Mouse (Mus musculus) 3T3-L1 (cell line): ENCODE results near the gene Gm11060.

ENCODE experiments used
- DNase-seq: peaks from one replicate; pipeline ENCODE4 v3.0.0-alpha.2; 2015; ENCODE audit warnings: low read depth, low spot score

The Gm11060 gene

DNA sequence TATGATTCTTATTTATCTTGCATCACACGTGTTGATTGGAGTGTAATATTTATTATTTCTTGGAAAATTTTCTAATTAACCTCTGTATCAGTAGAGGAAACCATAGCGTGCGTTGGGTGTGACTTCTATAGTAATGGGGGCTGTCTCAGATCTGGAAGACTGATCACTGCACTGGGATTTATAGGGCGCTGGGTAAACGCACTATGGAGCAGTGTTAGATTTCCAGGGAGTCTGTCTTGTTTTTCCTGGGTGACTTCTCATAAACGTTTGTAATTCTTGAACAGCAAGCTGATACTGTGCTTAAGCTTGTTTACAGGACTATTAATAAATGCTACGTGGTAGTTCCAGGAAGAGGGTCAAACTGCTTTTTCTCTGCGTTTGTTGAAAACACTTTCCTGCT lies 25.9 kb downstream of the Gm11060 start:
- DNase-seq: no peak

DNA sequence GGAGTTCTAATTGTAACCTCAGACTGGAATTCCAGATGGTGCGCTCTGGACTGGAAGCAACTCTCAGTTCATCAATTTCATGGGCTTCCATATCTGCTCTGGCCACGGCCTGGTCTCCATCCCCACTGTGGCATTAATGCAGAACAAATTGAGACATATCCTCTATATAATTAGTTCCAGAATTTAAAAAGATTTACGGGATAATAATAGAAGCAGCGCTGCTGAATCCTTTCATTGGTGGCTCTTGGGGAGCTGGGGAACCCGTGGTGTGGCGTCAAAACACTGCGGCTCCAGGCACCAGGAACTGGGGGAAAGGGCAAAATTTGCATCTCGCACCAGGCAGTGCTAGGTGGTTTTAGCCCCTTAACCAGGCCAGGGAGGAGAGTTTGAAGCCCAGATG lies 30.4 kb downstream of the Gm11060 start:
- no peak for DNase-seq

DNA sequence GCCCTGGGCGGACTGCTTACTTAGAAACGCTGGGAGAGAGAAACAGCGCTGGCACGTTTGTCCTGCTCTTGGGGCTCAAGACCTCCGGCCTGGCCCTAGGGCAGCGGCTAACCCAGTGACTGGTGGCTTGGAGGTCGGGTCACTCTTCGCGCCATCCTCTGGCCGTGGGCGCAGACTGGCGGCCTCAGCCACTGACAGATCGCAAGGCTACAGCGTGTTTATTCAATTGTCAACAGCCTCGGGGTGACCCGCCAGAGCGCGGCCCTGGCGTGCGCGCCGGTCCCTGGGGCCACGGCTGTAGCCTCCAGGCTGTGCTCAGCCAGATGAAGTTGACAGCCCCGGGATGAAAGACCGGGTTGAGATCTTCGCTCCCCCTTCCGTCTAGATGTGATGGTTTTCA lies 31.1 kb downstream of the Gm11060 start:
- no peak for DNase-seq

DNA sequence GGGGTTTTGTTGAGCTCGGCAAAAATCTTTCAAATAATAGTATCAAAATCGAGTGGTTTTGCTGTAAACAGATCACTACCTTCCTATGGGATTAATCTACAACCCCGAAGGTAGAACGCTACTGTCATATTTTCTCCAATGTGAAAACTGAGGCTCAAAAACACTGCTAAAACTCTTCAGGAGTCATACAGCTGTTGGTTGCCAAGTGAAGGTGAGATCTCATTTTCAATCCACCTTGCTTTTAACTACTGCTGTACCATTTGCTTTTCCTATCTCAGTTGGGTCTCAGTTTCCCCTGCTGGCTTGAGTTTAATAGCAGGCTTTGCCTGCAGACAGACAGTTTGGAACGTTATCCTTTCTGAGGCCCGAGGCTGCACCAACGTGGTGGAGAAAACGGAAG lies 31.6 kb downstream of the Gm11060 start:
- DNase-seq: no peak

DNA sequence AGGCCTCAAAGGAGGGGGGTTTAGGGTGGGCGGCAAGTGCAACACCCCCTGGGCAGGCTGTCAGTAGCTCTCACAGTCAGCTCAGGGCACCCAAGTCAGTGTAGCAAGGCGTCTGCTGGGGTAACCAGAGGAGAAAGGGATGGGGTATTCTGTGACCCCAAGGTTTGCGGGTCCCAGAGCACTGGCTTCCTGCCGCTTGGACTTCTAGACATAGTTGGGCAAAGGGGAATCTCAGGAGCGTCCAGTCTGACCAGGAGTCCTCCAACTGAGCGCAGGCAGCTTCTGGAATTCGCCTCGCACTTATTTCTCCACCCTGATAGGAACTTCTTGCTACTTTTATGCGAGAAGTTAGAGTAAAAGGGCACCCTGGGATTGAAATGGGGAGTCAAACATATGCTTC lies 32.1 kb downstream of the Gm11060 start:
- DNase-seq: no peak

DNA sequence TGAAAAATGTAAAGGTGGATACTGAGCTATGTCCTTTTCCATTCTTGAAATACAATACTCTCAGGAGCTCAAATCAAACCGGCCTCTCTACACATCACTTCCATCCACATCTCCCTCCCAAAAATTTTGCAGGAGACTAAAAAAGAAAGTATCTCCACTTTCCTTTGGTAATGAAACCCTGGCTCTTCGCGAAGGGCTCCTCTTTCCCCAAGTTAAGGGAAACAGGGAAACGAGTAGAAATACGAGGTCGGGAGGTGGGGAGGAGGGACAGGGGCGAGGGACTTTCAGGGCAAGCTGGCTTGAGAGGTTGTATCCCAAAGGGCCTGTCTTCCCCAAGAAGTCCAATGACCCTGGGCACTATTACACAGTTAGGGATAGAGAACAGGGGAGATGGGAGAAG lies 32.6 kb downstream of the Gm11060 start:
- DNase-seq: no peak

DNA sequence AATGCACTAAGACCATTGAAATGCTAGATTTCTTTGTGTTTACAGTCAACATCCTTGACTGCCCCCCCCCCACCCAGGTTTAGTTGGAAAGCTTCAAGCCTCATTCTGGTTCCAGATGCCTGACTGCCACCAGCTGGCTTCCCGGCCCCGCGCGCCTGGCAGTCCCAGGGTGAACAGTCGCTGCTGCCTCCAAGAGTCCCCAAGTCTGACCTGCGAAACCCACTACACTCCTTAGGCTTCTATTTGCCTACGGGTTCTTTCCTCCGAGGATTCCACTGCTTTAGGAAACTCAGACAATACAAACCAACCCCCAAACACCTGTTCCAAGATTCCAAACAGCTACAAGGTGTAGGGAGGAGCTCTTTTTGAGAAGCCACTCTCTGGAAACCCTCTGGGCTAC lies 33.4 kb downstream of the Gm11060 start:
- no peak for DNase-seq

DNA sequence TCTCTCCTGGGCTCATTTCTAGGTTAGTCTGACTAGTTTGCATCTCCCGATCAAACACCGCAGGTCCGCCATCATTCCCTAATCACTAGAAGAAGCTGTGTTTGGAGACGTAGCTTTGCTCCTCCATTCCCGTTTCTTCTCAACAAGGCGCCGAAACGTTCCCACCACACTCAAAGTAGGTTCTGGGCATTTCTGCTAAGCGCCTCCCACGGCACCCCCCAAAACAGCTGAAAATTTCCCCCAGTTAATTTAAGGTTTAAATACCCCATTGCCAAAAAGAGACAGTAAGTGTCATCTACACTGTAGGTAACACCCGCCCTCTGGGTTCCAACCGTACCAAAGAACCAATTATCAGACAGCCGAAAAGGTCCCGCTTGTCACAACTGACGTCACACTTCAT lies 33.8 kb downstream of the Gm11060 start:
- DNase-seq: no peak

DNA sequence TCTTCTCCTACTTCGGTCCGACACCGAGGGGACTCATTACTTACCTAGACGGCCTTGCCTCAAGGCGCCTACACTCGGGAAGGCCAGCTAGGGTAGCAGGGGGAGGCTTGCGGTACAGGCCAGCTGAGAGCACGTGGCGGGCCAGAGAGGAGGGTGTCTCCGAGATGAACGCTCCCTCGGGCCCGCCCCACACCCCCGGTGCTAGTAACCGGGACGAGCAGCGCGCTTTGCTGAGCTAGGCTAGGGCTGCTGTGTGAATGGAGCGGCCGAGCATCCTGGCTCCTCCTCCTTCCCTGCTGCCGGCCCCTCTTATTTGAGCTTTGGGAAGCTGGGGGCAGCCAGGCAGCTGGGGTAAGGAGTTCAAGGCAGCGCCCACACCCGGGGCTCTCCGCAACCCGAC lies 34.5 kb downstream of the Gm11060 start, which contains the start of gene Wt1:
TSS of gene Wt1 (plus strand) at position 251 of the 400 bp plus-strand sequence.
- no peak for DNase-seq

DNA sequence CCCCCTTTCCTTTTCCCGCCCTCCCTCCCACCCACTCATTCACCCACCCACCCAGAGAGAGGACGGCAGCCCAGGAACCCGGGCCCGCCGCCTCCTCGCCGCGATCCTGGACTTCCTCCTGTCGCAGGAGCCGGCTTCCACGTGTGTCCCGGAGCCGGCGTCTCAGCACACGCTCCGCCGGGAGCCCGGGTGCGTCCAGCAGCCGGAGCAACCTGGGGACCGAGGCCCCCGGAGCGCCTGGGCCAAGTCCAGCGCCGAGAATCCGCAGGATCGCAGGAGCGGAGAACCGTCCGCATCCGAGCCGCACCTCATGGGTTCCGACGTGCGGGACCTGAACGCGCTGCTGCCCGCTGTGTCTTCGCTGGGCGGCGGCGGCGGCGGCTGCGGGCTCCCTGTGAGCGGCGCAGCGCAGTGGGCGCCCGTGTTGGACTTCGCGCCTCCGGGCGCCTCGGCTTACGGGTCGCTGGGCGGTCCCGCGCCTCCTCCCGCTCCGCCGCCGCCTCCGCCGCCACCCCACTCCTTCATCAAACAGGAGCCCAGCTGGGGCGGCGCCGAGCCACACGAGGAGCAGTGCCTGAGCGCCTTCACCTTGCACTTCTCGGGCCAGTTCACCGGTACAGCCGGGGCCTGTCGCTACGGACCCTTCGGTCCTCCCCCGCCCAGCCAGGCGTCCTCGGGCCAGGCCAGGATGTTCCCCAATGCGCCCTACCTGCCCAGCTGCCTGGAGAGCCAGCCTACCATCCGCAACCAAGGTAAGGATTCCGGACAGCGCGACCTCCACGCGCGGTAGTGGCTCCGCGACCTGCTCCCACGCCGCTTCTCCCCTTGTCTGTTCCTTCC lies 35.1 kb downstream of the Gm11060 start:
- DNase-seq: no peak

DNA sequence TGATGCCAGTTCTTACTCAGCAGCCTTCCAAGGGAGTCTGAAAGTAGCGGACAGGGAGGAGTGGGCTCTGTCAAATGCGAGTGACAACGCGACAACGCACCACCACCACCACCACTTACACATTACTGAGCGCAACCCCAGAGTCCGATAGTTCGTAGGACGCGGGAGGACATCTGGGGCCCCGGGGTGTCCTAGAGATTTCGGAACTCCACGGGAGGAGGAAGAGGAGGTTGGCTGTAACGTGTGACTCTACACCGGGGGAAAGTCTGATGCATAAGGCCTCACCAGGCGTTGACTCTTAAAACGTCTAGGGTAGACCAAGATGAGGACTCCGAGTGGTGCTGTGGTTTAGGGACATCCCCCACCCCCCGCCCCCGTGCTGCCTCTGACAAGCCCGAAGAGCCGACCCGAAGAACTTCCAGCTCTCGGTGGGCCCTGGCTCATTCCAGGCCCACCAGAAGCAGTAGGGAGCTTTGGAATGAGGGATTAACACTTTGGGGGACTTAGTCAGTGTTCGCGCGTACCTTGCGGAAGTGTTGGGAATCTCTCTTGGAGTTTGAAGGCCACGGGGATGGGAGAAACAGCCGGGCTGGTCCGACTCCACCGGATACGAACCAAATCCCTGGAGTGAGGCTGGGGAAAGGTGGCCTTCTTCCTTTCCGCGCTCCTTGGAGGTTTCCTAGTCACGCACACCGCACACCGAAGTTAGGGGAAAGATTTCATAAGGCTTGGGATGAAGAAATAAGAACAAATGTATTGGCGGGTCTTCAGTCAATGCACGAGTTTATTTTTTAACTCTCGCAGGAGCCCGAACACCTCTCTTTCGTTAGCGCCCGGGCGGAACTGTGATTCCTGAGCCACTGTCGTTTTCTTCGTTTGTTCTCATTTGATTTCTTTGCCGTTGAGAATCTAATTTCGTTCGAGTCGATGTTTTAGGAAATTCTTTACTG lies 36.0 kb downstream of the Gm11060 start:
- DNase-seq: no peak

DNA sequence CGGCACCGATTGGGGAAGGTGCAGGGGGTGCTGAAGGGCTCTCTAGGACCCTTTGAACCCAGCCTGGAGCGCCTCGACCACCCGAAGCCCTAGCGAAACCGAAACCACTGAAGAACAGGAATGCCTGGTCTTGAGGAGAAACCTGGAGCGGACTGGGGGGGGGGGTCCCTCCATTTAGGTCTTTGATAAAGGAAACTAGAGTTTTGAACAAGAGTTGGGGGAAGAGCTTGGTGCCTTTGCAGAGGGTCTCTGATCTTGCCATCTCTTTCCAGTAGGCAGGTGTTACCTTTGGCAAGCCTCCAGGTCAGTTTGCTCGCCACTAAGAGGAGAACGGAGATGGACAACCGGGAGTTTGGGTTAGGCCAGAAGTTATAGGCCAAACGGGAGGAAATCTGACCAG lies 36.7 kb downstream of the Gm11060 start:
- no peak for DNase-seq

DNA sequence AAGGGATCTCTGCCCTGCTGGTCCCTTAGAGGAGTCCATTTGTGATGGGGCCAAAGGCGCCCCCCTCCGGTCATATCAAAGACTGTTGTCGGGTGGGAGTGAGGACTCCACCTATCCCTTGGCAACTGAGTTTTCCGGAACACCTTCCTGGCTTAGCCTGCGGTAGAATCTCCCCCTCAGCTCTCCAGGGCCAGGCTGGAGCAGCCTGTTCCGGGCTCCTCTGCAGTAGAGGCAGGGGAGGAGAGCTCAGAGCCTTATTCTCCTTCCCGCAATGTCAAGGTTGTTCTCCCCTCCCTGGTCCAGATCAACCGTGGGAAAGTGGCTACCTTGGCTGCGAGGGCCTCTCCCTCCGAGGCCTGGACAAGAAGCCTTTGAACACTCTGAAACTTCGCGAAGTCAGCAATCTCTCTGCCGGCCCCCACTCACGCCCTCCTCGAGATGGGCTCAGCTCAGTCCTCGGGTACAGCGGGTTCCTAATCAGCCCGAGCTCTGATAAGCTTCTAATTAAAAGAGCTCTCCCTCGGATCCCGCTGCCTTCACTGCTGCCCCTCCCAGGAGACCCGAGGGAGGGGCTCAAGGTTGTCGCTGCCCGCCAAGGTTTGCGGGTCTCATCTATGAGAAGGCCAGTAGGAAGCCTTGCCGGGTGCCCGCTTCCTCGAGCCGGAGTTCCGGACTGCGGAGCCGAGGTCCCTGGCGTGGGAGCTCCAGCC lies 38.7 kb downstream of the Gm11060 start:
- DNase-seq: no peak

DNA sequence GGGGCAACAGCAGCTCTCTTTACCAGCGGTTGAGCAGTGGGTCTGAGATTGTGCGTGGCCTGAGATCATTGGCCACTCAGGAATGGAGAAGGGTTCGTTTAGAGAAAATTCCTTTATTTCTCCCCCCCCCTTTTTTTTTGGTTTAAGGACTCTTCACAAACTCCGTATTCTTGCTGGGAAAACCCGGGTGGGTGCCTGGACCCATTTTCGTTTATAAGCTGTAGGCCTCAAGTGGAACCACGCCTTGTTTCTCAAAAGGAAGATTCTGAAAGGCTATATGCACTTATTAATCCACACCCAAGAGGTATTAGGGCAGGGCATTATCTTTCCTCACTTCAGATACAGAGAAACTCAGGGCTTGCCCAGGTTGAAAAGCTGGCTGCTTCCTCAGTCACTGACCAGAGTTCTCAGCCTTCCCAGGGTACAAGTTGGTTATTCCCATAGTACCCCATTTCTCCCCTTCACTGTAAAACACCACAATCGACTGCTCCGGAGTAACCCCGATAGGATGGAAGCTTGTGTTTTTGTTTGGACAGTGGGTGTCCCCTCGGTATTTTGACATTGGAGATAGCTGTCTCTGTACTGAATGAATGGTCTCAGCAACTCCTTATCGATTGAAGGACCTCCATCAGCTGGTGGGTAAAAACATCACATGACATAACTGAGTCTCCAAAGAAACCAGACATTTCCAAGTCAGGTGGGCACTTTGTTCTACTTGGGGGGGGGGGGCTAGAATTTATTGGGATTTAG lies 39.4 kb downstream of the Gm11060 start:
- DNase-seq: no peak

DNA sequence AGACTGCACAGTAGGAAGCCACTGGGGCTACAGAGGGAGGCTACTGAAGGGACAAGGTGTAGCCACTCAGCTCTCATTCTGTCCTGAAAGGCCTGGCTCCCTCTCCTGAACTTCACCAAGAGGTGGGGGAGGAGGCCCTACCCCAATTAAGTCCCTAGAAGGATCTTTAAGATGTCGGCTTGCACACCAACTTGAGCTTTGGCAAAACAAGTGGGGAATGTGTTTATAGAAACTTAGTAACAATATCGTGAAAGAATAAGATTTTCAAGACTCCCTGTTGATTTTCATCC lies 39.9 kb downstream of the Gm11060 start:
- no peak for DNase-seq

DNA sequence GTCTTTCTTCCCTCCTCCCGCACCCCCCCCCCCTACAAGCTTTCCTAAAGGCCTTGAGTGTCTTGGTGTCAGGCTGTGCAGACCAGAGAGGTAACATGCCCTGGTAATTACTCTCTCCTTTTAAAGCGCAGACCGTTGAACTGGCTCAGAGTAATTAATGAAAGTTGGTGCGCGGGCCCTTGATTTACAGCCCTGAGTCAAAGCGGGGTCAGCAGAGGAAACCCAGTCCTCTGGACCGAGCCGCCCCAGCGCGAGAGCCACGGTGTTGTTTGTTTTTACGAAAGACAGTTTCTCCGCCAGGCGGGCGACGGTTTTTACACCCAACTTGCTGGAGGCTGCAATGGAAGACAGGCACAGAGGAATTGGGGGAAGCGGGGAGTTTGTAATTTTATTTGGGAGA lies 40.5 kb downstream of the Gm11060 start:
- no peak for DNase-seq

DNA sequence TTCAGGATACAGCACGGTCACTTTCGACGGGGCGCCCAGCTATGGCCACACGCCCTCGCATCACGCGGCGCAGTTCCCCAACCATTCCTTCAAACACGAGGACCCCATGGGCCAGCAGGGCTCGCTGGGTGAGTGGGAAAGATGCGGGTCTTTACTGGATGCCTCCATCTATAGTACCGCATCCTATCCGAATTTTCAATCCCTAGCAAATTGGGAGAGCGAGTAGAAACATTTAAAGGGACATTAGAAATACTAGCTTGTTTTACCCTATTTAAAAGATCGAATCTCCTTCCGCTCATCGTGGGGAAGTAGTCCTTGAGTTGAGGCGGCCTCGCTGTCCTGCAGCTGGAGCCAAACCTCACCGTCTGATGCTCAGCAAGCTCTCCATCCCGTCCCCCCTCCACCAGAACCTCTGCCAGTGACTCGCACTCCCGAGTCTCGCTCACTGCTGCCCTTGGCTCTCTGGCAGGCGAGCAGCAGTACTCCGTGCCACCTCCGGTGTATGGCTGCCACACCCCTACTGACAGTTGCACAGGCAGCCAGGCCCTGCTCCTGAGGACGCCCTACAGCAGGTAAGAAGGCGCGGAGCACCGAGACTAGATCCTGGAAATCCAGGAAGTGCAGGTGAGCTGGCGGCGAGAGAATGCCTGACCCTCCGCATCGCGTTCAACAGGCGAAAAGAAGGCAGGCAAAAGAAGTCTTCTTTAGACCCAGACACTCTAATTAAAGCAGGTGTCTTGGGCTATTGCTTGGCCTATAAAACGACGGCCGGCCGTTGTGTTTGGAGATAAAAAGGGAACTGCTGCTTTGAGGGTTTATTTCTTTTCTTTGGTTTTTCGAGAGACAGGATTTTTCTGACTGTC lies 41.3 kb downstream of the Gm11060 start:
- no peak for DNase-seq

DNA sequence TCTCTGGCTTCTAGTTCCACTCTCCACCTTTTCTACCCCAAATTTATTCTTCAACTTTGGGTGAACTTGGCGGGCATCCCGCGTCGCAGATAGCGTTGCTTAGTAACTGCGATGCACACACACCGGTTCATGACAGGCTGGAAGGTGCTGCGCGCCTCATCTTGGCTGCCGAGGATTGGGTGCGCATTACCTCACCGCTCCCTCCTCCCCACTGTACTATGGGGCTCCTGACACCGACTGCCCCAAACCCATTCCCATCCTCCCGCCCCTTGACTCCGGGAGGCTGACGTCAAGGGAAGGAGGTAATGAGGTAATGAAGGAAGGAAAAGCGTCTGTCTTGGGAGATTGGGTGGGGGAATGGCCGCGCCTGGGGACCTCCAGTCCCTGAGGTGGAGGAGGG lies 42.5 kb downstream of the Gm11060 start:
- no peak for DNase-seq

DNA sequence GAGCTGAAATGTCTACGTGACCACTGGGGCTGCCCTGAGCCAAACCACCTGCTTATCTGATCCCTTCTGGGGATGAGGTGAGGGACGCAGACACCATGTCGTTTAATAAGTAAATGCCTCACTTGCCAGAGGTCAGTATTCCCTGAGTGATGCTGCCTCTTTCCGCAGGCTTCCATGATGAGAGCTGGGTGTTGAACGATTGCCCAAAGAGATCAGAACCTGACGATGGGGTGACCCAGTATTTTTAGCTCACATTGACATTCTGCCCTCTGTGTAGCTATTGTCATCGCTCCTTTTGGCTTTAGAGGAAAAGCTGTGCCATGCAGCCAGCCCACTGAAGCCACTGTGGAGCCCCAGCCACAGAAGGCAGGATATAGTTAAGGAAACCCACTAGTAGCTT lies 47.7 kb downstream of the Gm11060 start:
- no peak for DNase-seq

DNA sequence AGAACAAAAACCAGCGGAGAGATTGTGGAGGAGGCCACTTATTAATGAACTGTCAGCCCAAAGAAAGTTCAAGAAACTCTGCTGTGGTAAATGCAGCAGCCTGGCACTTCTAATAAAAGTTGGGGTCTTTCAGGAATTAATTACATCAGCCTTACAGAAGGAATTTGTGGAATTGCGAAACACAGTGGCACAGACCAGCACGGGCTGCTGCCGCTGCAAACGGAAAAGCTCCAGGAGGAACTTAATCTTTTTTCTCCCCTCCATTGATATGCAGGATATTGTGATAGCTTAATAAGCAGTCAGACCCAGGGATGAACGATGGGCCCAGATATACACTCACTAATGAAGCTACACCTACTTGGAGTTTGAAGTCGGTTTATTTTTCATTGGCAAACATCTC lies 49.6 kb downstream of the Gm11060 start:
- no peak for DNase-seq
